ENCODE assay signal across 12 mouse cellular contexts in genomic region chr3:125270695-125271094, GRCm38 (mm10).
DNase-seq lines count a peak whose midpoint lies in the region; ATAC-seq and TF ChIP-seq lines count a peak whose summit lies in the region.
"Had no signal": no experiment of that assay in that cellular context is flagged by ENCODE, and none has a peak within 500 bp of the region (broad histone marks: within the 10 kb centered on the region; RNA-seq: fewer than 3 reads in every experiment).

No protein-coding gene starts in this region.

- H3K36me3 ChIP-seq in heart, embryonic 16.5 days (ENCODE audit: control insufficient read depth, insufficient read depth) = no peaks in the 10 kb centered on the region
- H3K36me3 ChIP-seq in stomach, embryonic 14.5 days (ENCODE audit: control insufficient read depth, insufficient read depth, low read length) = no peaks in the 10 kb centered on the region
- H3K36me3 ChIP-seq in stomach, postnatal 0 days (ENCODE audit: control insufficient read depth, insufficient read depth, low read length) = no peaks in the 10 kb centered on the region
- H3K36me3 ChIP-seq in liver, embryonic 13.5 days = no peaks in the 10 kb centered on the region
- H3K36me3 ChIP-seq: limb, embryonic 15.5 days had no signal

- H3K4me3 ChIP-seq in heart, embryonic 16.5 days (ENCODE audit: low read length) = no peak overlapping the region
- H3K4me3 ChIP-seq in stomach, embryonic 14.5 days (ENCODE audit: low read depth, low read length) = no peak overlapping the region
- no peak overlapping the region for H3K4me3 ChIP-seq in stomach, postnatal 0 days (ENCODE audit: low read depth, low read length)
- peak overlapping the region; percentile 33; the same call in 1 of the 2 replicates for H3K4me3 ChIP-seq in liver, embryonic 13.5 days (replicated peaks)
- H3K4me3 ChIP-seq: gastrocnemius, adult 2 months; limb, embryonic 15.5 days had no signal

- DNase-seq in heart, adult 11 months = no peak
- DNase-seq in stomach, postnatal 0 days (ENCODE audit: low spot score) = no peak
- peak; percentile 68 for DNase-seq in liver, embryonic 13.5 days
- no peak for DNase-seq in left cerebral cortex, postnatal 10 days (ENCODE audit: extremely low spot score in 1 of 2, low spot score in 2 of 2)
- DNase-seq in layer of hippocampus, adult 9-11 months = no peak
- DNase-seq in lung, adult 18-20 months = no peak
- DNase-seq: cerebellum, postnatal 36 days; gastrocnemius, adult 2 months had no signal

- WGBS in heart, embryonic 16.5 days = 36% methylated on average over 5 of the region's 5 CpGs
- WGBS in stomach, embryonic 14.5 days = 64% methylated on average over 5 of the region's 5 CpGs
- whole genome bisulfite sequencing in stomach, postnatal 0 days = 60% methylated on average over 5 of the region's 5 CpGs
- WGBS in liver, embryonic 13.5 days (ENCODE audit: insufficient replicate concordance) = 11% methylated on average over 5 of the region's 5 CpGs

- no peaks in the 10 kb centered on the region for H3K9me3 ChIP-seq in heart, embryonic 16.5 days (replicated peaks; ENCODE audit: control insufficient read depth, low read length)
- H3K9me3 ChIP-seq in stomach, embryonic 14.5 days (ENCODE audit: control insufficient read depth, low read depth, low read length) = no peaks in the 10 kb centered on the region
- no peaks in the 10 kb centered on the region for H3K9me3 ChIP-seq in stomach, postnatal 0 days (ENCODE audit: control insufficient read depth, low read length)
- no peaks in the 10 kb centered on the region for H3K9me3 ChIP-seq in liver, embryonic 13.5 days (replicated peaks)
- H3K9me3 ChIP-seq: limb, embryonic 15.5 days had no signal

- ATAC-seq in heart, embryonic 16.5 days (replicated peaks; ENCODE audit: extremely low read depth, insufficient read depth, low FRiP score) = no peak
- peak; percentile 78; the same call in 1 of the 2 replicates for ATAC-seq in stomach, embryonic 14.5 days (ENCODE audit: insufficient number of reproducible peaks, insufficient read depth, low FRiP score, low read depth)
- ATAC-seq in stomach, postnatal 0 days (ENCODE audit: low FRiP score, low TSS enrichment) = no peak
- ATAC-seq in liver, embryonic 13.5 days (ENCODE audit: low read depth) = peak; percentile 98
- ATAC-seq: hindbrain, embryonic 16.5 days had no signal

- H3K27ac ChIP-seq in heart, embryonic 16.5 days (ENCODE audit: low read length) = no peak overlapping the region
- H3K27ac ChIP-seq in stomach, embryonic 14.5 days (ENCODE audit: low read length) = no peak overlapping the region
- no peak overlapping the region for H3K27ac ChIP-seq in stomach, postnatal 0 days (replicated peaks)
- peak overlapping the region; percentile 95 for H3K27ac ChIP-seq in liver, embryonic 13.5 days
- H3K27ac ChIP-seq: gastrocnemius, adult 2 months; limb, embryonic 15.5 days had no signal

- peak overlapping the region; percentile 23 for H3K4me2 ChIP-seq in heart, embryonic 16.5 days (ENCODE audit: low read depth, low read length)
- no peak overlapping the region for H3K4me2 ChIP-seq in stomach, embryonic 14.5 days (replicated peaks; ENCODE audit: low read depth, low read length)
- H3K4me2 ChIP-seq in stomach, postnatal 0 days (replicated peaks; ENCODE audit: low read depth) = no peak overlapping the region
- H3K4me2 ChIP-seq in liver, embryonic 13.5 days = peak overlapping the region; percentile 67
- H3K4me2 ChIP-seq: limb, embryonic 15.5 days had no signal

- no peaks in the 10 kb centered on the region for H3K27me3 ChIP-seq in heart, embryonic 16.5 days (ENCODE audit: control insufficient read depth, insufficient read depth, low read length)
- no peaks in the 10 kb centered on the region for H3K27me3 ChIP-seq in stomach, embryonic 14.5 days (ENCODE audit: control insufficient read depth, insufficient read depth, low read length)
- no peaks in the 10 kb centered on the region for H3K27me3 ChIP-seq in stomach, postnatal 0 days (ENCODE audit: control insufficient read depth, insufficient read depth, low read length)
- H3K27me3 ChIP-seq in liver, embryonic 13.5 days = no peaks in the 10 kb centered on the region
- H3K27me3 ChIP-seq: limb, embryonic 15.5 days had no signal

- intact Hi-C loops in left cerebral cortex, postnatal 10 days (cut with DNase I) = no loop called here

- TF ChIP-seq CTCF in stomach, postnatal 0 days (IDR thresholded peaks at IDR 0.05; ENCODE audit: low read depth) = no peak

- H3K4me1 ChIP-seq in heart, embryonic 16.5 days (ENCODE audit: control insufficient read depth, insufficient read depth, low read length) = no peaks in the 10 kb centered on the region
- H3K4me1 ChIP-seq in stomach, embryonic 14.5 days (ENCODE audit: control insufficient read depth, insufficient read depth, low read length) = no peaks in the 10 kb centered on the region
- H3K4me1 ChIP-seq in stomach, postnatal 0 days (replicated peaks; ENCODE audit: control insufficient read depth, insufficient read depth) = no peaks in the 10 kb centered on the region
- peaks cover 21% of the 10 kb centered on the region for H3K4me1 ChIP-seq in liver, embryonic 13.5 days (replicated peaks)
- H3K4me1 ChIP-seq: limb, embryonic 15.5 days had no signal

- no peak for TF ChIP-seq EP300 in stomach, postnatal 0 days (optimal IDR thresholded peaks at IDR 0.05)

- H3K9ac ChIP-seq in heart, embryonic 16.5 days (ENCODE audit: low read length) = no peak overlapping the region
- H3K9ac ChIP-seq in stomach, embryonic 14.5 days (replicated peaks; ENCODE audit: low read depth, low read length) = no peak overlapping the region
- H3K9ac ChIP-seq in stomach, postnatal 0 days (ENCODE audit: low read length) = no peak overlapping the region
- H3K9ac ChIP-seq in liver, embryonic 13.5 days = peak overlapping the region; percentile 58
- H3K9ac ChIP-seq: limb, embryonic 15.5 days had no signal

Comparison
In these comparisons a context has a peak if more than half of its experiments do, and no peak if none do; other contexts are left out.
1. ATAC-seq: peak in stomach, embryonic 14.5 days (single experiment) and liver, embryonic 13.5 days (single experiment); none in heart, embryonic 16.5 days (single experiment) and stomach, postnatal 0 days (single experiment).
2. H3K4me2 ChIP-seq: peak in heart, embryonic 16.5 days (single experiment) and liver, embryonic 13.5 days (single experiment); none in stomach, embryonic 14.5 days (single experiment) and stomach, postnatal 0 days (single experiment).